Mouse (Mus musculus): ENCODE data around the gene Hist1h4a. TPM values are rescaled to one million over a fixed set of nuclear protein-coding genes. Genes with fewer than 3 reads are reported as not detected.
"Not testable (repeated sequence)": the region's sequence is repeated elsewhere in the genome, so short reads cannot be mapped to it uniquely, and the experiment has no call there.

Gene Hist1h4a
- polyA plus RNA-seq, 1 experiment from 2014 or later = 0.35 TPM

DNA sequence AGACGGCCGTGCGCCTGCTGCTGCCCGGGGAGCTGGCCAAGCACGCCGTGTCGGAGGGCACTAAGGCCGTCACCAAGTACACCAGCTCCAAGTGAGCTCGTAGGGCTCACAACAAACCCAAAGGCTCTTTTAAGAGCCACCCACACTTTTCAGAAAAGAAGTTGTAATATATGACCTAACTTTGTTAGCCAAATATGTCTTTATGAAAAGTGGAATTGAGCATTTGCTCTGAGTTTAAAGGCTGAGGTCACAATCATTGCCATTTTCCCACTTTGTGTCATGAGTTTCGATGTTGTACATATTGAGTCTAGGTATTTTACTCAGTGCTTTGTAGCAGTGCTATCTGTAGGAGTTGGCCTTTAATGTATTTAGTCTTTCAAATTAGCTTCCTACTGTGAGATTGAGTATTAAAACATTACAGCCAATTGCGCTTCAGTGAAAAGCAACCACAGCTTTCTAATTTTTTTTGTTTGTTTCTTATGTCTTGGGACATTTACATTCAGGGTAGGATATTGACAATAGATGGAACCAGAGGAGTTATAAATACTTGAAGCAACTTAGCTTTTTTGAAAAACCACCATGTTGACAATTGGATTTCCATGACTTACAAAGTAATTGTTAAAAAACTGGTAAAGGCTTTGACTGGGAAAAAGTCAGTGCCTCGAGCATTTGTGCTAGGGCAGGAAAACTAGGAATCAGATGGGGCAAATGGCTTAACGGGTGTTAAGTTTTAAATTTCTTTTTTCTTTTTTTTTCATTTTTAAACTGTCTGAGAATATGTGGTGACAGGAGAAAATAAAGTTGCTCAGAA is 13.7 kb downstream of the Hist1h4a start:
- DNase-seq (ENCODE audit: low spot score) = peak; percentile 61
- no peaks in the 10 kb centered on the region for H3K27me3 ChIP-seq (ENCODE audit: control insufficient read depth, insufficient read depth, low read length)
- no peaks in the 10 kb centered on the region for H3K4me1 ChIP-seq (ENCODE audit: control insufficient read depth, insufficient read depth, low read length)
- H3K9ac ChIP-seq (ENCODE audit: low read length) = peak overlapping the region; percentile 62
- no peak for ATAC-seq (ENCODE audit: insufficient number of reproducible peaks, low FRiP score, low TSS enrichment, low read depth)
- peak overlapping the region; percentile 99 for H3K27ac ChIP-seq (replicated peaks; ENCODE audit: low read depth, low read length)
- H3K36me3 ChIP-seq (ENCODE audit: control insufficient read depth, insufficient read depth, low read length) = no peaks in the 10 kb centered on the region
- H3K4me3 ChIP-seq (ENCODE audit: low read depth, low read length) = peak overlapping the region; percentile 28
- H3K4me2 ChIP-seq (ENCODE audit: low read depth, severe bottlenecking) = peak overlapping the region; percentile 55
- no peaks in the 10 kb centered on the region for H3K9me3 ChIP-seq (ENCODE audit: control insufficient read depth, low read length)
- 6% methylated on average over 7 of the region's 13 CpGs for WGBS

DNA sequence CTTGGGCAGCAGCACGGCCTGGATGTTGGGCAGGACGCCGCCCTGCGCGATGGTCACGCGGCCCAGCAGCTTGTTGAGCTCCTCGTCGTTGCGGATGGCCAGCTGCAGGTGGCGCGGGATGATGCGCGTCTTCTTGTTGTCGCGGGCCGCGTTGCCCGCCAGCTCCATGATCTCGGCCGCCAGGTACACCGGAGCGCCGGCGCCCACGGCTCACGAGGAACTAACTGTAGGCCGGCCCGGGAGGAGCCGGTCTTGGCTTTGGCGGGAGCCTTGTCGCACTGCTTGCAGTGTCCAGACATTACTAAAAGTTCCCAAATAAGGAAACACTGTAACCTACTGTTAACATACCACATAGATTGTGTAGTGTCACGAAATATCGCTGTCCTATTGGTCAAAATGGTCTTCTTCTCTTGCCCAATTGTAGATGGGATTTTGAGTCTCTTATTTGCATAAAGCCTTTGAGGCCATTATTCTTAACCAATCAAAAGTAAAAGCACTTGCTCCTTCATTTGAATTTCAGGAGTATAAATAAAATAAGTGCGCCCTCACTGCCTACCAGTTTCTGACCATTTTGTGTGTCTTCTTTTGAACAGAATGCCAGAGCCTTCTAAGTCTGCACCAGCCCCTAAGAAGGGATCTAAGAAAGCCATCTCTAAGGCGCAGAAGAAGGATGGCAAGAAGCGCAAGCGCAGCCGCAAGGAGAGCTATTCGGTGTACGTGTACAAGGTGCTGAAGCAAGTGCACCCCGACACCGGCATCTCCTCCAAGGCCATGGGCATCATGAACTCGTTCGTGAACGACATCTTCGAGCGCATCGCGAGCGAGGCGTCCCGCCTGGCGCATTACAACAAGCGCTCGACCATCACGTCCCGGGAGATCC is 14.6 kb downstream of the Hist1h4a start, which contains the start of gene Hist1h2bb:
Gene Hist1h2bb, plus strand, starts transcription at position 534 of the 880 bp plus-strand sequence.
- ATAC-seq (ENCODE audit: insufficient number of reproducible peaks, low FRiP score, low TSS enrichment, low read depth) (peak; percentile 92), DNase-seq (ENCODE audit: low spot score) (peak; percentile 82)
- Histone ChIP-seq H3K4me3 (ENCODE audit: low read depth, low read length) (peak within 1 kb of the TSS; percentile 41), H3K4me2 (ENCODE audit: low read depth, severe bottlenecking) (peak within 1 kb of the TSS; percentile 64), H3K9ac (ENCODE audit: low read length) (peak within 1 kb of the TSS; percentile 78), H3K27ac (replicated peaks; ENCODE audit: low read depth, low read length) (peak within 1 kb of the TSS; percentile 99)
- H3K27me3 ChIP-seq (ENCODE audit: control insufficient read depth, insufficient read depth, low read length); H3K9me3 ChIP-seq (ENCODE audit: control insufficient read depth, low read length); H3K4me1 ChIP-seq (ENCODE audit: control insufficient read depth, insufficient read depth, low read length); H3K36me3 ChIP-seq (ENCODE audit: control insufficient read depth, insufficient read depth, low read length): not testable (repeated sequence)
- under 1% methylated on average over 39 of the region's 58 CpGs for WGBS

DNA sequence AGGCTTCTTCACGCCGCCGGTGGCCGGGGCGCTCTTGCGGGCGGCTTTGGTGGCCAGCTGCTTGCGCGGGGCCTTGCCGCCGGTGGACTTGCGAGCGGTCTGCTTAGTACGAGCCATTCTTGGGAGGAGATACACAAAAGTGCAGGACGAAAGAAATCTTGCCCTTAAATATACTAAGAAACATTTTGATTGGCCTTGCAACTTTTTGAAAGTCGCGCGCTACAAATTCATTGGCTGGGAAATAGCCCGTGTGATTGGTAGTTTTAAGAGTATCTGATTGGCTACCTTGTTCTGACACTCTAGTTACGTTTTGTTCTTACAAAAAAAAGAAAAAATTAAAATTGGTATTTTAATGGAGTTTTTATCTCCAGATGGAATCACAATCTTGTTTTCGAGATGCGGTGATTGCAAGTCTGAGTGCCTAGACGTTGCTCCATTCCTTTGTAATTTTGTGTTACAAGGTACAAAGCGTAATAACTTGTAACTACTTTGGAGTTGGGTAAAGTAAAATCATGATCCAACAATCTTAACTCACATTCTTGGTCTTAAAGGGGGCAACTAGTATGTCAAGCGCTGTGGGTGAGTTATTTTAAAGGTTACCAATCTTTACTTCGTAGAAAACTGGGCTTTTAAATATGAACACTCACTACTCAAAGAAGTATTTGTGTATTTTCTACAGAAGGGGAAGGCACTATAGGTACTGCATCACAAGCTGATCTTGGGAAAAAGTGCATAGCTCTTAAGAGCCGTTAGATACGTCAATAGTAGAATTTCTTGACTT is 15.5 kb downstream of the Hist1h4a start, which contains the start of gene Hist1h3c:
Gene Hist1h3c, minus strand, starts transcription at position 222 of the 781 bp plus-strand sequence.
- Histone ChIP-seq H3K27me3 (ENCODE audit: control insufficient read depth, insufficient read depth, low read length) (no peaks in the 10 kb centered on the region), H3K9ac (ENCODE audit: low read length) (peak within 1 kb of the TSS; percentile 78), H3K36me3 (ENCODE audit: control insufficient read depth, insufficient read depth, low read length) (no peaks in the 10 kb centered on the region), H3K9me3 (ENCODE audit: control insufficient read depth, low read length) (no peaks in the 10 kb centered on the region), H3K27ac (replicated peaks; ENCODE audit: low read depth, low read length) (peak within 1 kb of the TSS; percentile 99), H3K4me3 (ENCODE audit: low read depth, low read length) (peak within 1 kb of the TSS; percentile 41), H3K4me1 (ENCODE audit: control insufficient read depth, insufficient read depth, low read length) (no peaks in the 10 kb centered on the region), H3K4me2 (ENCODE audit: low read depth, severe bottlenecking) (peak within 1 kb of the TSS; percentile 64)
- peak; percentile 84 for DNase-seq (ENCODE audit: low spot score)
- peak; percentile 74; the same call in 1 of the 2 replicates for ATAC-seq (ENCODE audit: insufficient number of reproducible peaks, low FRiP score, low TSS enrichment, low read depth)
- 1% methylated on average over 23 of the region's 28 CpGs for WGBS

DNA sequence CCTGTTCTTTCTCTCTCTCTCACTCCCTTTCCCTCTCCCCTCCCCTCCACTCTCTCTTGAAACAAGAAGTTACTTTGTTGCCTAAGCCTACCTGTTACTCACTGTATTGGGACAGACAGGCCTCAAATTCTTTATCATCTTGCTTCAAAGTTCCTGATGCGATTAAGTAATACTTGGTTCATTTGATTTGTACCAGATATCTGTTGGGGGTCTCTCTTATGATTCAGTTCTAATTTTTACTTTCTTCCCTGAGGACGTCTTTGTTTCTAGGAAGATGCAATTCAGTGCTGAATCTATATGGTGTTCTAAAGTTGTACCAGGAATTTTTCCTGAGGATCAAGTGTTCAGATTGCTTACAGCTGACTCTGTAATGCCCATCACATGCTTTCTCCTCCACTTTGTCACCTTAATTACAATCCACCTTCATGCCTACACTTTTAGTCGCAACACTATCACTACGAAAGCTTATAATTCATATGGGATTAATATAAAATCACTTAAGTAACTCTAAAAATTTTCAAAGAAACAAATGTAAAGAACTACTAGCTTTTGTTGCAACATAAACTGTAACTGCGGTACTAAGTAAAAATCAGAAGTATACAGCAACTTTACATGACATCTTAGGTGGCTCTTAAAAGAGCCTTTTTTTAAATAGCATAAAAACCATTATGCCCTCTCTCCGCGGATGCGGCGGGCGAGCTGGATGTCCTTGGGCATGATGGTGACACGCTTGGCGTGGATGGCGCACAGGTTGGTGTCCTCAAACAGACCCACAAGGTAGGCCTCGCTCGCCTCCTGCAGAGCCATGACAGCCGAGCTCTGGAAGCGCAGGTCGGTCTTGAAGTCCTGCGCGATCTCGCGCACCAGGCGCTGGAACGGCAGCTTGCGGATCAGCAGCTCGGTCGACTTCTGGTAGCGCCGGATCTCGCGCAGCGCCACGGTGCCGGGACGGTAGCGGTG is 16.3 kb downstream of the Hist1h4a start:
- H3K36me3 ChIP-seq (ENCODE audit: control insufficient read depth, insufficient read depth, low read length) = no peaks in the 10 kb centered on the region
- peak overlapping the region; percentile 71 for H3K9ac ChIP-seq (ENCODE audit: low read length)
- ATAC-seq (ENCODE audit: insufficient number of reproducible peaks, low FRiP score, low TSS enrichment, low read depth) (no peak), DNase-seq (ENCODE audit: low spot score) (peak; percentile 26)
- H3K4me1 ChIP-seq (ENCODE audit: control insufficient read depth, insufficient read depth, low read length) = no peaks in the 10 kb centered on the region
- peak overlapping the region; percentile 64 for H3K4me2 ChIP-seq (ENCODE audit: low read depth, severe bottlenecking)
- WGBS = 2% methylated on average over 16 of the region's 36 CpGs
- H3K4me3 ChIP-seq (ENCODE audit: low read depth, low read length) = peak overlapping the region; percentile 33
- no peaks in the 10 kb centered on the region for H3K27me3 ChIP-seq (ENCODE audit: control insufficient read depth, insufficient read depth, low read length)
- peak overlapping the region; percentile 89 for H3K27ac ChIP-seq (replicated peaks; ENCODE audit: low read depth, low read length)
- no peaks in the 10 kb centered on the region for H3K9me3 ChIP-seq (ENCODE audit: control insufficient read depth, low read length)

DNA sequence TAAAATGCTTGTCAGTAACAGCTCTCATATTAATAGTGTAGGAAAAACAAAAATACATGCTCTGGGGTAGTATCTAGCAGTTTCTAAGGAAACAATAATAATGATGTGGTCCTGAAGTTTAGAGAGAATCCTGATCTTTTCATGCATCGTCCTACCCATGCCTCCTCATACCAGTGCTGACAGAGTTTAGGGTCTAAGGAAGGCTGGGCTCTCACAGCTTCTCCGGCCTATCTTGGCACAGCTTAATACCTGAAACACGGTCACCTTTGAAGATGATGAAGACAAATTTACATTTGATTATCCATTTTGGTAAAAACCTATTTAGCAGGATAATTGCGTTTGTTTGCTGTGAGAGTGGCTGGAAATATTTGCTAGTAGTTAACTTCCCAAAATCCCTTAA is 17.1 kb downstream of the Hist1h4a start:
- Histone ChIP-seq H3K9me3 (ENCODE audit: control insufficient read depth, low read length) (no peaks in the 10 kb centered on the region), H3K36me3 (ENCODE audit: control insufficient read depth, insufficient read depth, low read length) (no peaks in the 10 kb centered on the region), H3K4me2 (ENCODE audit: low read depth, severe bottlenecking) (peak overlapping the region; percentile 64), H3K27ac (replicated peaks; ENCODE audit: low read depth, low read length) (peak overlapping the region; percentile 89), H3K27me3 (ENCODE audit: control insufficient read depth, insufficient read depth, low read length) (no peaks in the 10 kb centered on the region), H3K4me3 (ENCODE audit: low read depth, low read length) (no peak overlapping the region), H3K9ac (ENCODE audit: low read length) (peak overlapping the region; percentile 71; the same call in 1 of the 2 replicates), H3K4me1 (ENCODE audit: control insufficient read depth, insufficient read depth, low read length) (no peaks in the 10 kb centered on the region)
- 54% methylated on average over 4 of the region's 4 CpGs for WGBS
- DNase-seq (ENCODE audit: low spot score) (peak; percentile 53), ATAC-seq (ENCODE audit: insufficient number of reproducible peaks, low FRiP score, low TSS enrichment, low read depth) (no peak)

DNA sequence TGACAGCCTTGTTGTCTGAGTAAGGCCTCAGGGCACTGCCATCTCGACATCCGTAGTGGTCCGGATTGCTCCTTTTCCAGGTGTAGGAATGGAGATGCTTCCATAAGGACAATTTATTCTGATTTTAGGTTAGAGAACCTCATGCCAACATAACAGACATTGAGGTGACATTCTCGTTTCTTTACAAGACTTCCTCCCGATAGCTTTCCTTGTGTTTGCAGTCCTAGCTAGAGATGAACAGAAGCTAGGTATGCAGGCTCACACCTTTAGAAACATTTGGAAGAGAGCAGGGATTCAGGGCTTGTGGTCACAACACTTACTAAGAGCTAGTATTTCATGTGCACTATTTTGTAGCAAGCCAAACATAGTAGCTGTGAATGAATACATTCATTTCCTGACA is 17.8 kb downstream of the Hist1h4a start:
- H3K4me3 ChIP-seq (ENCODE audit: low read depth, low read length) = no peak overlapping the region
- H3K4me2 ChIP-seq (ENCODE audit: low read depth, severe bottlenecking) = no peak overlapping the region
- H3K36me3 ChIP-seq (ENCODE audit: control insufficient read depth, insufficient read depth, low read length) = no peaks in the 10 kb centered on the region
- H3K4me1 ChIP-seq (ENCODE audit: control insufficient read depth, insufficient read depth, low read length) = no peaks in the 10 kb centered on the region
- ATAC-seq (ENCODE audit: insufficient number of reproducible peaks, low FRiP score, low TSS enrichment, low read depth) (no peak), DNase-seq (ENCODE audit: low spot score) (peak; percentile 21)
- no peak overlapping the region for H3K27ac ChIP-seq (replicated peaks; ENCODE audit: low read depth, low read length)
- WGBS = 84% methylated on average over 5 of the region's 5 CpGs
- no peak overlapping the region for H3K9ac ChIP-seq (ENCODE audit: low read length)
- H3K27me3 ChIP-seq (ENCODE audit: control insufficient read depth, insufficient read depth, low read length) = no peaks in the 10 kb centered on the region
- H3K9me3 ChIP-seq (ENCODE audit: control insufficient read depth, low read length) = no peaks in the 10 kb centered on the region

DNA sequence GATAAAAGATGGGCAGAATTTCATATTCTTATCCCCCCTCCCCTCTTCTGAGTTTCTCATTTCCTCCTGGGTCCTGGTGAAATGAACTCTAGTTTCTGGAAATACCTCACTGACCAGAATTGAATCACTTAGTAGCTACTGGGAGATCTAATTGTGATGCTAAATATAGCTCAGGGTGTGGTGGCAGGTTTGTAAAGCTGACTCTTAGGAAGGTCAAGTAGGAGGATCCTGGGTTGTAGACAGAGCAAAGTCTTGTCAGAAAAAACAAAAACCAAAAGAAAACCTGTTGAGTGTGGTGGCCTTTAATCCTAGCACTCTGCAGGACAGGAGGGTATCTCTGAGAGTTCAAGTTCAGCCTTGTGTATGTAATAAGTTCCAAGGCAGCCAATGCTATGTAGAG is 19.0 kb downstream of the Hist1h4a start:
- no peaks in the 10 kb centered on the region for H3K27me3 ChIP-seq (ENCODE audit: control insufficient read depth, insufficient read depth, low read length)
- no peaks in the 10 kb centered on the region for H3K36me3 ChIP-seq (ENCODE audit: control insufficient read depth, insufficient read depth, low read length)
- no peak overlapping the region for H3K9ac ChIP-seq (ENCODE audit: low read length)
- H3K4me1 ChIP-seq (ENCODE audit: control insufficient read depth, insufficient read depth, low read length) = no peaks in the 10 kb centered on the region
- ATAC-seq (ENCODE audit: insufficient number of reproducible peaks, low FRiP score, low TSS enrichment, low read depth) (no peak), DNase-seq (ENCODE audit: low spot score) (no peak)
- H3K4me3 ChIP-seq (ENCODE audit: low read depth, low read length) = no peak overlapping the region
- H3K4me2 ChIP-seq (ENCODE audit: low read depth, severe bottlenecking) = no peak overlapping the region
- H3K27ac ChIP-seq (replicated peaks; ENCODE audit: low read depth, low read length) = no peak overlapping the region
- H3K9me3 ChIP-seq (ENCODE audit: control insufficient read depth, low read length) = no peaks in the 10 kb centered on the region
